Mouse (Mus musculus): ENCODE data around the gene Wdr44. TPM values are rescaled to one million over a fixed set of nuclear protein-coding genes. Genes with fewer than 3 reads are reported as not detected.
"Not testable (repeated sequence)": the region's sequence is repeated elsewhere in the genome, so short reads cannot be mapped to it uniquely, and the experiment has no call there.

The Wdr44 gene
- total and polyA plus RNA-seq, 2 experiments from 2014 or later, result 13.5 to 19.3 TPM

- no peak overlapping the region for H3K4me3 ChIP-seq (ENCODE audit: low read depth, low read length)
- H3K9ac ChIP-seq, result no peak overlapping the region
- no peak overlapping the region for H3K4me2 ChIP-seq (ENCODE audit: low read depth)
- no peaks in the 10 kb centered on the region for H3K36me3 ChIP-seq (ENCODE audit: insufficient read depth)
- TF ChIP-seq CTCF (IDR thresholded peaks at IDR 0.05; ENCODE audit: low read depth), result no peak
- 72% methylated on average over 19 of the region's 19 CpGs for WGBS
- no peaks in the 10 kb centered on the region for H3K27me3 ChIP-seq (ENCODE audit: insufficient read depth, low read length)
- DNase-seq, result no peak
- no peaks in the 10 kb centered on the region for H3K4me1 ChIP-seq (ENCODE audit: insufficient read depth)
- no peaks in the 10 kb centered on the region for H3K9me3 ChIP-seq (ENCODE audit: low read length)
- no peak overlapping the region for H3K27ac ChIP-seq (ENCODE audit: low read depth, low read length)
- ATAC-seq, result no peak
Measured at GRCm38 (mm10) chrX:23823398-23824023, 130.7 kb downstream of the Wdr44 start.

- H3K4me3 ChIP-seq (ENCODE audit: low read depth, low read length); H3K9ac ChIP-seq; H3K27ac ChIP-seq (ENCODE audit: low read depth, low read length); H3K36me3 ChIP-seq (ENCODE audit: insufficient read depth); H3K9me3 ChIP-seq (ENCODE audit: low read length); DNase-seq; ATAC-seq; H3K4me1 ChIP-seq (ENCODE audit: insufficient read depth); H3K4me2 ChIP-seq (ENCODE audit: low read depth); H3K27me3 ChIP-seq (ENCODE audit: insufficient read depth, low read length): not testable (repeated sequence)
- WGBS, result 90% methylated on average over 11 of the region's 11 CpGs
Measured at GRCm38 (mm10) chrX:23833784-23834183, 140.9 kb downstream of the Wdr44 start.

DNA sequence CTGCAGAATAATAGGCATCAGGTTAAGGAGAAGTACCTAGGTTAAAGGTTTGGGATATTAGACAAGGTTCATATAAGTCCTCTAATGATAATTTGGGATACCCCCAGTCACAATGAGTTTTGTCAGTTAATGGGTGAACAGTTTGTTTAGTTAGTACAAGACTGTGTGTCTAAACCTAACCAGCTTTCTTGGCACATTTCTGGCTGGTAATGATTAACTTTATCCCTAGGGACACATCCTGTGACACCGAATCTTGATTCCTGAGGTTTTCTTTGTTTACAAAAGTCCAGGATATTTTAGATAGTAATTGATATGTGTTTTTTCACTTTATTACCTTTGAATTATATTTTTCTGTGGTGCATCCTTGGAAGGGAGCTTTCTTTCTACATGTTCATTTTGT, 148.1 kb downstream of the Wdr44 start:
- TF ChIP-seq CTCF (IDR thresholded peaks at IDR 0.05; ENCODE audit: low read depth), result no peak

More for the DNA sequence above, 148.1 kb downstream of the Wdr44 start:
- H3K4me3 ChIP-seq (ENCODE audit: low read depth, low read length), result no peak overlapping the region
- no peaks in the 10 kb centered on the region for H3K36me3 ChIP-seq (ENCODE audit: insufficient read depth)
- no peaks in the 10 kb centered on the region for H3K27me3 ChIP-seq (ENCODE audit: insufficient read depth, low read length)
- H3K4me2 ChIP-seq (ENCODE audit: low read depth), result no peak overlapping the region
- ATAC-seq, result no peak
- H3K27ac ChIP-seq (ENCODE audit: low read depth, low read length), result no peak overlapping the region
- no peaks in the 10 kb centered on the region for H3K9me3 ChIP-seq (ENCODE audit: low read length)
- WGBS, result 84% methylated on average over 1 of the region's 1 CpGs
- H3K9ac ChIP-seq, result no peak overlapping the region
- no peak for DNase-seq
- no peaks in the 10 kb centered on the region for H3K4me1 ChIP-seq (ENCODE audit: insufficient read depth)

Other genes starting within 250 kb of the Wdr44 start
- not detected in 2 replicates for gene Gm4907, start 189.5 kb downstream of the Wdr44 start, total RNA-seq (2014; rRNA removed)
- not detected in 2 replicates for gene Gm4907, start 189.5 kb downstream of the Wdr44 start, polyA plus RNA-seq (2015; fragmentation: Nextera tagmentation; extraction: Ambion mirVana)

Data from forebrain, postnatal 0 days (tissue).